Mouse (Mus musculus) embryonic fibroblast, embryonic 13.5 days (primary cell): ENCODE data around the gene Zswim3.

Source experiments
- CTCF ChIP-seq: IDR thresholded peaks from 2 replicates; pipeline ENCODE4 v1.5.1; 2011; ENCODE audit warnings: mild to moderate bottlenecking, control low read depth, low read length, moderate library complexity, borderline replicate concordance; ENCODE audit not compliant: insufficient read depth
- POLR2A ChIP-seq: IDR thresholded peaks from 2 replicates; pipeline ENCODE4 v1.6.1; 2011; ENCODE audit warnings: low read depth, mild to moderate bottlenecking, control low read depth, low read length, moderate library complexity

- no peak for TF ChIP-seq POLR2A
- no peak for TF ChIP-seq CTCF
These were observed 23.0 kb upstream of the Zswim3 start for GRCm38 (mm10) chr2:164781876-164782275.
